Mouse (Mus musculus) heart, adult 2 months (tissue): ENCODE results near the gene Tnpo1.
A peak's percentile ranks its signal among the peaks of the same experiment; 100 is the strongest.

Experiments used
- CTCF ChIP-seq: fragments of 200-600 bp; IDR thresholded peaks from 2 replicates; pipeline ENCODE4 v1.8.1; 2022; ENCODE audit warnings: antibody characterized with exemption, mild to moderate bottlenecking, moderate library complexity
- EP300 ChIP-seq: fragments of 200-500 bp; IDR thresholded peaks from 2 replicates; pipeline ENCODE4 v1.6.1; 2011; ENCODE audit warnings: low read depth, low read length, control low read depth; ENCODE audit not compliant: insufficient read depth
- POLR2A ChIP-seq: fragments of 200-500 bp; IDR thresholded peaks from 2 replicates; pipeline ENCODE4 v1.6.1; 2011; ENCODE audit warnings: mild to moderate bottlenecking, low read depth, low read length, control low read depth; ENCODE audit not compliant: insufficient read depth

- peak; percentile 48 for TF ChIP-seq CTCF
- TF ChIP-seq POLR2A, result no peak
- TF ChIP-seq EP300, result no peak
Measured at GRCm38 (mm10) chr13:98809087-98809486, 117.1 kb downstream of the Tnpo1 start.
